Mouse (Mus musculus) spleen, adult 2 months (tissue): ENCODE measurements around the gene Nxph3.

Experiments
- CTCF ChIP-seq: fragments of 200-500 bp; IDR thresholded peaks from 2 replicates; pipeline ENCODE4 v1.5.1; 2011; ENCODE audit warnings: mild to moderate bottlenecking, inconsistent platforms; ENCODE audit not compliant: insufficient read depth, insufficient read length, insufficient replicate concordance; ENCODE audit errors: extremely low read depth
- POLR2A ChIP-seq: fragments of 200-500 bp; IDR thresholded peaks from 2 replicates; pipeline ENCODE4 v1.6.1; 2011; ENCODE audit warnings: low read depth, low read length, inconsistent platforms

GRCm38 (mm10) chr11:95515376-95516323 is 1.3 kb upstream of the Nxph3 start:
- TF ChIP-seq CTCF, result no peak
- no peak for TF ChIP-seq POLR2A
